Mouse (Mus musculus): ENCODE measurements around the gene Ldlrad3.

GRCm38 (mm10) chr2:102192943-102193820 lies 7.0 kb upstream of the Ldlrad3 start:
- TF ChIP-seq CTCF (conservative IDR thresholded peaks at IDR 0.05; ENCODE audit: insufficient read depth, insufficient read length, low read depth, low read length), result no peak
- TF ChIP-seq POLR2A (IDR thresholded peaks at IDR 0.05; ENCODE audit: low read depth, low read length), result no peak

All from kidney, adult 2 months (tissue).